Mouse (Mus musculus) liver, embryonic 14.5 days (tissue): ENCODE results near the gene Msx1. TPM values are rescaled to one million over a fixed set of nuclear protein-coding genes. Genes with fewer than 3 reads are reported as not detected.

ENCODE experiments used
- ATAC-seq: fragments of 200-750 bp; cut with Nextera tagmentation; 2 replicates; pipeline ENCODE4 v1.8.0; 2017; ENCODE audit warnings: moderate number of reproducible peaks, mild to moderate bottlenecking, moderate library complexity; ENCODE audit not compliant: insufficient read depth
- DNase-seq, 3 experiments: peaks; one replicate each; pipeline ENCODE4 v3.0.0-alpha.2; 2012 to 2013; ENCODE audit warnings: low read depth in 3 of 3, low spot score in 3 of 3
- H3K27ac ChIP-seq: fragments of 300-500 bp; sonication (generic); 2 replicates; pipeline ENCODE4 v1.5.1; 2014; ENCODE audit warnings: moderate library complexity, mild to moderate bottlenecking, control low read depth, inconsistent platforms
- H3K27me3 ChIP-seq: fragments of 300-500 bp; sonication (generic); 2 replicates; pipeline ENCODE4 v1.6.1; 2014; ENCODE audit warnings: mild to moderate bottlenecking, low read length, moderate library complexity; ENCODE audit not compliant: control insufficient read depth, insufficient read depth
- H3K36me3 ChIP-seq: fragments of 300-500 bp; sonication (generic); replicated peaks from 2 replicates; pipeline ENCODE4 v1.6.1; 2014; ENCODE audit warnings: low read depth; ENCODE audit not compliant: control insufficient read depth, insufficient read depth
- H3K4me1 ChIP-seq, 2 experiments: fragments of 200-500 bp in 1 of 2; fragments of 300-500 bp in 1 of 2; sonication (generic) in 1 of 2; replicated peaks; 2 replicates each; pipeline ENCODE4 v1.6.1; 2012 to 2014; ENCODE audit warnings: antibody characterized with exemption in 1 of 2, inconsistent platforms in 1 of 2, low read length in 1 of 2; ENCODE audit not compliant: control insufficient read depth in 2 of 2, insufficient read depth in 2 of 2
- H3K4me2 ChIP-seq: fragments of 300-500 bp; sonication (generic); 2 replicates; pipeline ENCODE4 v1.6.1; 2014; ENCODE audit warnings: low read depth, mild to moderate bottlenecking, control low read depth, moderate library complexity
- H3K4me3 ChIP-seq, 2 experiments: fragments of 200-500 bp in 1 of 2; fragments of 300-500 bp in 1 of 2; sonication (generic) in 1 of 2; 2 replicates each; pipeline ENCODE4 v1.5.1; 2012 to 2014; ENCODE audit warnings: low read depth in 2 of 2, low read length in 2 of 2, mild to moderate bottlenecking in 2 of 2, control low read depth in 1 of 2, inconsistent platforms in 1 of 2, moderate library complexity in 1 of 2; ENCODE audit not compliant: insufficient read depth in 1 of 2
- H3K9ac ChIP-seq: fragments of 300-500 bp; sonication (generic); replicated peaks from 2 replicates; pipeline ENCODE4 v1.6.1; 2014; ENCODE audit warnings: mild to moderate bottlenecking, control low read depth, moderate library complexity
- H3K9me3 ChIP-seq: fragments of 300-500 bp; sonication (generic); 2 replicates; pipeline ENCODE4 v1.6.1; 2016; ENCODE audit warnings: low read length, mixed read lengths; ENCODE audit not compliant: control insufficient read depth
- CTCF ChIP-seq: IDR thresholded peaks from 2 replicates; pipeline ENCODE4 v1.5.1; 2016; ENCODE audit warnings: antibody characterized with exemption, low read depth, control low read depth
- EP300 ChIP-seq: IDR thresholded peaks from 2 replicates; pipeline ENCODE4 v1.6.1; 2016; ENCODE audit warnings: antibody characterized with exemption, low read depth
- WGBS: fragments of 180-500 bp; shearing (Covaris S2); extraction: QIAGEN DNeasy Blood & Tissue Kit; methylation state at CpG from one replicate; pipeline ENCODE4 v1.1.7; 2014; ENCODE audit not compliant: insufficient replicate concordance; 5-methylcytosine and 5-hydroxymethylcytosine counted together
- polyA plus RNA-seq, 2 experiments: library from polyadenylated mRNA; depleted of rRNA in 1 of 2; stranded (reverse) in 1 of 2; unstranded in 1 of 2; fragments of >200 nt; fragmentation: Nextera tagmentation in 1 of 2; extraction: Ambion mirVana in 1 of 2; gene quantifications; 2 replicates each; pipeline versions ENCODE4 v1.2.1 to v1.2.3; 2012 to 2014

Gene Msx1
- polyA plus RNA-seq, 2 experiments, result 0.05 to 0.18 TPM

- H3K4me1 ChIP-seq, result no peaks in the 10 kb centered on the region
- ATAC-seq (no peak), DNase-seq (no peak)
- no peak overlapping the region for H3K4me2 ChIP-seq
- H3K4me3 ChIP-seq, result no peak overlapping the region
- no peak overlapping the region for H3K27ac ChIP-seq
- H3K9me3 ChIP-seq, result no peaks in the 10 kb centered on the region
- 1% methylated on average over 59 of the region's 59 CpGs for WGBS
- no peaks in the 10 kb centered on the region for H3K36me3 ChIP-seq
- TF ChIP-seq CTCF, result no peak
- no peak overlapping the region for H3K9ac ChIP-seq
- peaks cover 96% of the 10 kb centered on the region for H3K27me3 ChIP-seq
These were observed 2.6 kb upstream of the Msx1 start for GRCm38 (mm10) chr5:37826706-37827625.

GRCm38 (mm10) chr5:37825611-37826445, 1.4 kb upstream of the Msx1 start:
- DNase-seq (no peak), ATAC-seq (no peak)
- 2% methylated on average over 37 of the region's 37 CpGs for WGBS
- no peak for TF ChIP-seq EP300
- TF ChIP-seq CTCF, result no peak
- Histone ChIP-seq H3K4me3 (no peak overlapping the region), H3K4me1 (no peaks in the 10 kb centered on the region), H3K27me3 (peaks cover 96% of the 10 kb centered on the region), H3K9me3 (no peaks in the 10 kb centered on the region), H3K9ac (no peak overlapping the region), H3K27ac (no peak overlapping the region), H3K4me2 (no peak overlapping the region), H3K36me3 (no peaks in the 10 kb centered on the region)

- TF ChIP-seq CTCF (no peak), EP300 (no peak)
These were observed 773 bp upstream of the Msx1 start for GRCm38 (mm10) chr5:37825111-37825600.

GRCm38 (mm10) chr5:37823721-37824460, 492 bp downstream of the Msx1 start:
- TF ChIP-seq EP300, result no peak
- TF ChIP-seq CTCF, result no peak
- DNase-seq, result no peak
- Histone ChIP-seq H3K36me3 (no peaks in the 10 kb centered on the region), H3K9ac (no peak overlapping the region), H3K4me2 (peak overlapping the region; percentile 50), H3K27ac (no peak overlapping the region), H3K27me3 (peaks cover 99% of the 10 kb centered on the region), H3K9me3 (no peaks in the 10 kb centered on the region), H3K4me3 (peak overlapping the region; percentile 35 to 36; a peak in 3 of 4 replicates), H3K4me1 (no peaks in the 10 kb centered on the region)
- ATAC-seq, result no peak
- under 1% methylated on average over 57 of the region's 58 CpGs for WGBS

More at GRCm38 (mm10) chr5:37825111-37825600, 773 bp upstream of the Msx1 start:
- ATAC-seq (no peak), DNase-seq (no peak)
- no peaks in the 10 kb centered on the region for H3K4me1 ChIP-seq
- peaks cover 98% of the 10 kb centered on the region for H3K27me3 ChIP-seq
- H3K9ac ChIP-seq, result no peak overlapping the region
- H3K27ac ChIP-seq, result no peak overlapping the region
- 7% methylated on average over 7 of the region's 7 CpGs for WGBS
- no peak overlapping the region for H3K4me3 ChIP-seq
- no peak overlapping the region for H3K4me2 ChIP-seq
- no peaks in the 10 kb centered on the region for H3K36me3 ChIP-seq
- no peaks in the 10 kb centered on the region for H3K9me3 ChIP-seq
